Mouse (Mus musculus) activated CD4-positive, CD25-positive, alpha-beta regulatory T cell, adult 4 months (primary cell): ENCODE results near the gene Bbs4. TPM values are rescaled to one million over a fixed set of nuclear protein-coding genes. Genes with fewer than 3 reads are reported as not detected.
"Not testable (repeated sequence)": the region's sequence is repeated elsewhere in the genome, so short reads cannot be mapped to it uniquely, and the experiment has no call there.

ENCODE experiments used
- ATAC-seq: one replicate; pipeline ENCODE4 v1.8.0; 2017
- polyA plus RNA-seq, 2 experiments: library from polyadenylated mRNA; unstranded; fragments of 100-300 nt; shearing (Covaris generic); gene quantifications; one replicate each; pipeline ENCODE4 v1.2.1; 2017

Gene Bbs4
- polyA plus RNA-seq = 10 to 100 TPM; 13.0 to 13.3 TPM

GRCm38 (mm10) chr9:59353253-59353639 lies at the start of gene Bbs4:
TSS of gene Bbs4 (minus strand) at chr9:59353508.
- ATAC-seq = peak; percentile 96

- ATAC-seq = no peak
Measured at GRCm38 (mm10) chr9:59389086-59389485, 35.8 kb upstream of the Bbs4 start.

- no peak for ATAC-seq
Measured at GRCm38 (mm10) chr9:59388311-59388710, 35.0 kb upstream of the Bbs4 start.

GRCm38 (mm10) chr9:59387461-59387860 lies 34.2 kb upstream of the Bbs4 start:
- ATAC-seq = no peak

GRCm38 (mm10) chr9:59375626-59376025 lies 22.3 kb upstream of the Bbs4 start:
- ATAC-seq = no peak

- no peak for ATAC-seq
Measured at GRCm38 (mm10) chr9:59369646-59370045, 16.3 kb upstream of the Bbs4 start.

- ATAC-seq = no peak
Measured at GRCm38 (mm10) chr9:59369220-59369619, 15.9 kb upstream of the Bbs4 start.

- not testable (repeated sequence) for ATAC-seq
Measured at GRCm38 (mm10) chr9:59360487-59360886, 7.2 kb upstream of the Bbs4 start.

GRCm38 (mm10) chr9:59358041-59358440 lies 4.7 kb upstream of the Bbs4 start:
- ATAC-seq = not testable (repeated sequence)

GRCm38 (mm10) chr9:59352586-59353252 lies 589 bp downstream of the Bbs4 start:
- ATAC-seq = no peak

GRCm38 (mm10) chr9:59346176-59346575 lies 7.1 kb downstream of the Bbs4 start:
- ATAC-seq = no peak

GRCm38 (mm10) chr9:59340002-59340401 lies 13.3 kb downstream of the Bbs4 start:
- no peak for ATAC-seq

- ATAC-seq = no peak
Measured at GRCm38 (mm10) chr9:59339107-59339506, 14.2 kb downstream of the Bbs4 start.

- ATAC-seq = peak; percentile 94
Measured at GRCm38 (mm10) chr9:59338411-59338810, 14.9 kb downstream of the Bbs4 start.

- peak; percentile 56 for ATAC-seq
Measured at GRCm38 (mm10) chr9:59337889-59338288, 15.4 kb downstream of the Bbs4 start.

- ATAC-seq = no peak
Measured at GRCm38 (mm10) chr9:59336539-59336938, 16.8 kb downstream of the Bbs4 start.

- ATAC-seq = no peak
Measured at GRCm38 (mm10) chr9:59330055-59330454, 23.3 kb downstream of the Bbs4 start.

- no peak for ATAC-seq
Measured at GRCm38 (mm10) chr9:59324351-59324750, 29.0 kb downstream of the Bbs4 start.

GRCm38 (mm10) chr9:59316206-59316605 lies 37.1 kb downstream of the Bbs4 start:
- no peak for ATAC-seq

GRCm38 (mm10) chr9:59311284-59311670 lies 42.0 kb downstream of the Bbs4 start:
- ATAC-seq = no peak

- no peak for ATAC-seq
Measured at GRCm38 (mm10) chr9:59310582-59311283, 42.6 kb downstream of the Bbs4 start.

- ATAC-seq = no peak
Measured at GRCm38 (mm10) chr9:59307890-59308289, 45.4 kb downstream of the Bbs4 start.

- no peak for ATAC-seq
Measured at GRCm38 (mm10) chr9:59296419-59296818, 56.9 kb downstream of the Bbs4 start.

- no peak for ATAC-seq
Measured at GRCm38 (mm10) chr9:59292493-59292875, 60.8 kb downstream of the Bbs4 start.
